Mouse (Mus musculus) brain, embryonic 14.5 days (tissue): Measurements from ENCODE around the gene Dscaml1.

Source experiments
- CTCF ChIP-seq: fragments of 200-500 bp; IDR thresholded peaks from 2 replicates; pipeline ENCODE4 v1.5.1; 2012; ENCODE audit warnings: inconsistent platforms, mild to moderate bottlenecking, moderate library complexity, borderline replicate concordance; ENCODE audit not compliant: insufficient read depth, insufficient read length; ENCODE audit errors: extremely low read depth
- POLR2A ChIP-seq: fragments of 200-500 bp; IDR thresholded peaks from 2 replicates; pipeline ENCODE4 v1.6.1; 2012; ENCODE audit warnings: mild to moderate bottlenecking, inconsistent platforms, borderline replicate concordance; ENCODE audit not compliant: poor library complexity, insufficient read depth, insufficient read length, severe bottlenecking; ENCODE audit errors: extremely low read depth

GRCm38 (mm10) chr9:45507482-45507881 lies 81.1 kb downstream of the Dscaml1 start:
- TF ChIP-seq CTCF (no peak), POLR2A (no peak)
